Mouse (Mus musculus) brain, embryonic 14.5 days (tissue): ENCODE data around the gene Rnf24.

Experiments
- CTCF ChIP-seq: fragments of 200-500 bp; IDR thresholded peaks from 2 replicates; pipeline ENCODE4 v1.5.1; 2012; ENCODE audit warnings: inconsistent platforms, mild to moderate bottlenecking, moderate library complexity, borderline replicate concordance; ENCODE audit not compliant: insufficient read depth, insufficient read length; ENCODE audit errors: extremely low read depth
- POLR2A ChIP-seq: fragments of 200-500 bp; IDR thresholded peaks from 2 replicates; pipeline ENCODE4 v1.6.1; 2012; ENCODE audit warnings: mild to moderate bottlenecking, inconsistent platforms, borderline replicate concordance; ENCODE audit not compliant: poor library complexity, insufficient read depth, insufficient read length, severe bottlenecking; ENCODE audit errors: extremely low read depth

GRCm38 (mm10) chr2:131378872-131379271, 26.2 kb upstream of the Rnf24 start:
- TF ChIP-seq POLR2A, result no peak
- no peak for TF ChIP-seq CTCF
